Mouse (Mus musculus) olfactory bulb, adult 2 months (tissue): ENCODE results near the gene Fam53b. TPM values are rescaled to one million over a fixed set of nuclear protein-coding genes. Genes with fewer than 3 reads are reported as not detected.

Experiments
- H3K27ac ChIP-seq: fragments of 200-500 bp; 2 replicates; pipeline ENCODE4 v1.5.1; 2012; ENCODE audit warnings: low read depth, low read length; ENCODE audit not compliant: insufficient read depth
- H3K4me1 ChIP-seq: fragments of 200-500 bp; 2 replicates; pipeline ENCODE4 v1.6.1; 2012; ENCODE audit warnings: low read length; ENCODE audit not compliant: control insufficient read depth, insufficient read depth
- H3K4me3 ChIP-seq: fragments of 200-500 bp; 2 replicates; pipeline ENCODE4 v1.5.1; 2012; ENCODE audit warnings: mild to moderate bottlenecking, low read depth, low read length, moderate library complexity; ENCODE audit not compliant: insufficient read depth
- CTCF ChIP-seq: fragments of 200-500 bp; IDR thresholded peaks from 2 replicates; pipeline ENCODE4 v1.5.1; 2012; ENCODE audit warnings: low read depth, mild to moderate bottlenecking, low read length, moderate library complexity; ENCODE audit not compliant: insufficient read depth
- POLR2A ChIP-seq: fragments of 200-500 bp; IDR thresholded peaks from 2 replicates; pipeline ENCODE4 v1.6.1; 2012; ENCODE audit warnings: mild to moderate bottlenecking, low read depth, low read length, moderate library complexity; ENCODE audit not compliant: insufficient read depth
- WGBS: fragments of 180-500 bp; shearing (Covaris S2); methylation state at CpG from one replicate; pipeline ENCODE4 v1.1.7; 2018; 5-methylcytosine and 5-hydroxymethylcytosine counted together
- polyA plus RNA-seq: library from polyadenylated mRNA; stranded (reverse); fragments of >200 nt; gene quantifications from 2 replicates; pipeline ENCODE4 v1.2.4, GENCODE M21; 2012; ENCODE audit warnings: low replicate concordance; ENCODE audit not compliant: missing spikeins, insufficient read depth, insufficient read length

Gene Fam53b
- polyA plus RNA-seq, 1 experiment = not detected

- peak overlapping the region; percentile 94 for H3K27ac ChIP-seq
- TF ChIP-seq POLR2A = peak; percentile 35; the same call in 1 of the 2 replicates
- TF ChIP-seq CTCF = no peak
- H3K4me1 ChIP-seq = peaks cover 42% of the 10 kb centered on the region
- H3K4me3 ChIP-seq = no peak overlapping the region
- WGBS = 12% methylated on average over 6 of the region's 6 CpGs
Observed at GRCm38 (mm10) chr7:132714236-132714923, 99.3 kb downstream of the Fam53b start.

GRCm38 (mm10) chr7:132713483-132714126 is 100.1 kb downstream of the Fam53b start:
- Histone ChIP-seq H3K27ac (peak overlapping the region; percentile 94), H3K4me3 (no peak overlapping the region), H3K4me1 (peaks cover 42% of the 10 kb centered on the region)
- WGBS = 73% methylated on average over 8 of the region's 8 CpGs
- TF ChIP-seq CTCF = no peak
- no peak for TF ChIP-seq POLR2A

- Histone ChIP-seq H3K4me1 (peaks cover 42% of the 10 kb centered on the region), H3K4me3 (no peak overlapping the region), H3K27ac (peak overlapping the region; percentile 42; the same call in 1 of the 2 replicates)
- TF ChIP-seq POLR2A (no peak), CTCF (no peak)
- 84% methylated on average over 7 of the region's 7 CpGs for WGBS
Observed at GRCm38 (mm10) chr7:132712956-132713355, 100.7 kb downstream of the Fam53b start.

- 42% methylated on average over 16 of the region's 16 CpGs for WGBS
- Histone ChIP-seq H3K4me1 (peaks cover 42% of the 10 kb centered on the region), H3K27ac (no peak overlapping the region), H3K4me3 (no peak overlapping the region)
- TF ChIP-seq CTCF (no peak), POLR2A (no peak)
Observed at GRCm38 (mm10) chr7:132712044-132712708, 101.5 kb downstream of the Fam53b start.

- no peak overlapping the region for H3K27ac ChIP-seq
- 70% methylated on average over 9 of the region's 9 CpGs for WGBS
- TF ChIP-seq POLR2A (no peak), CTCF (no peak)
Observed at GRCm38 (mm10) chr7:132711579-132711978, 102.1 kb downstream of the Fam53b start.

GRCm38 (mm10) chr7:132705130-132705529 is 108.6 kb downstream of the Fam53b start:
- Histone ChIP-seq H3K27ac (no peak overlapping the region), H3K4me3 (no peak overlapping the region), H3K4me1 (peaks cover 38% of the 10 kb centered on the region)
- TF ChIP-seq POLR2A (no peak), CTCF (no peak)
- 90% methylated on average over 7 of the region's 7 CpGs for WGBS

More at GRCm38 (mm10) chr7:132711579-132711978, 102.1 kb downstream of the Fam53b start:
- peaks cover 42% of the 10 kb centered on the region for H3K4me1 ChIP-seq
- H3K4me3 ChIP-seq = no peak overlapping the region

- no peak overlapping the region for H3K27ac ChIP-seq
- WGBS = 86% methylated on average over 8 of the region's 8 CpGs
- H3K4me3 ChIP-seq = no peak overlapping the region
- H3K4me1 ChIP-seq = peaks cover 45% of the 10 kb centered on the region
- TF ChIP-seq CTCF = no peak
- no peak for TF ChIP-seq POLR2A
Observed at GRCm38 (mm10) chr7:132704310-132704875, 109.3 kb downstream of the Fam53b start.

GRCm38 (mm10) chr7:132703515-132704309 is 110.0 kb downstream of the Fam53b start:
- 80% methylated on average over 9 of the region's 9 CpGs for WGBS
- TF ChIP-seq CTCF = no peak
- TF ChIP-seq POLR2A = no peak
- Histone ChIP-seq H3K4me1 (peaks cover 52% of the 10 kb centered on the region), H3K27ac (no peak overlapping the region), H3K4me3 (no peak overlapping the region)
